Mouse (Mus musculus) neutrophil, adult 65 days (primary cell): ENCODE data around the gene Vmn1r219. TPM values are rescaled to one million over a fixed set of nuclear protein-coding genes. Genes with fewer than 3 reads are reported as not detected.

Experiments used
- total RNA-seq: library from RNA; stranded (reverse); gene quantifications from 2 replicates; pipeline ENCODE4 v1.2.4, GENCODE M21; 2023

The Vmn1r219 gene
- not detected in 2 replicates for total RNA-seq

DNA sequence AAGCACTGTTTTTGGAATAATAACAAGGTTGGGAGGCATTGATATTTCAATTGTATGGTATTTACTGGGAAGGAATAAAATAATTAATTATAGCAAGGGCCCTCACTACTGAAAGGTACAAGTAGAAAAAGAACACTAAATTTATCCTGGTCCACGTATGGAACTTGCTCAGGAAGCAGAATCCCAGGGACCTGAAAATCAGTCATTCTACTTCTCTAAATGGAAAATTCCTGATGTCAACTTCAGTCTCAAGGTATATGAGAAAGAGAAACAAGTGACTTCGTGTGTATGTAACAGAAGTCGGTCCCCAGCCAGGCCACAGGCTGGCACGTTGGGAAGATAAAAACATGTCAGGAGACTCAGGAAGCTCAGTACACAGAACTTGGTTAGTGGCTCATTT, at the start of gene Vmn1r219:
TSS of gene Vmn1r219 (plus strand) at position 301 of the 400 bp plus-strand sequence.

DNA sequence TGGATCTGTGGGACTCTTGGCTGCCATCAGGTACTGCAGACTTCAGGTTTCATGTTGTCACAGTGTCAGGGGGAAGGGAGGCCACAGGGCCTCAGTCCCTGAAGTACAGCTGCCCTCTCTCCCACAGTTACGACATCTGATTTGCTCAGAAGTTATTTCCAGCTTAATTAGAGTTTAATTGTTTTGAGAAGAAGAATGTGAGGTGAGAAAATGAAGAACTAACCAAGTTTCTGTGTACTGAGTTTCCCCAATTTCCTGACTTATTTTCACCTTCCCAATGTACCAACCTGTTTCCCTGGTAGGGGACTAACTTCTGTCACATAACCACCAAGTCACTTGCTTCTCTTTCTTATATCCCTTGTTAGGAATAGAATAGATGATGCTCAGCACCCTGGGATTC, 41.0 kb upstream of the Vmn1r219 start, which contains the start of gene Vmn1r217:
TSS of gene Vmn1r217 (minus strand) at position 101 of the 400 bp plus-strand sequence.

DNA sequence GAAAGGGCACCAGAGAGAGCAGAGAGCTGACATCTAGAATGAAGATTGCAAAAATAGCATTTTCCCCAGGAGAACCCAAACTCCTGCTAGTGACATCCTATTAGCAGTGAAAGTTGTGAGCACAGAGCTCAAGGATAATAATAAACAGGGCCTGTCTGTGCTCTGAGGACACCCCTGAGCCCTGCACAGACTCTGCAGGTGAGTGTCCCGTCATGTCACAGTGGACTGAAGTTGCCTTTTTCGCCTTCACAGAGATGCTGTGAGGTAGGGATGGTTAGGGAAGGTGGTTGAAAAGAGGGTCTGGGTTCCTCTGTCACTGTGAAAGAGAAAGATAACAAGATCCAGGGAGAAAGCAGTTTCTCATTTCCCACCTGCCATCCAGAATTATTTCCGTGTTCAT, 26.0 kb upstream of the Vmn1r219 start, which contains the start of gene Vmn1r218:
TSS of gene Vmn1r218 (plus strand) at position 57 of the 400 bp plus-strand sequence.

DNA sequence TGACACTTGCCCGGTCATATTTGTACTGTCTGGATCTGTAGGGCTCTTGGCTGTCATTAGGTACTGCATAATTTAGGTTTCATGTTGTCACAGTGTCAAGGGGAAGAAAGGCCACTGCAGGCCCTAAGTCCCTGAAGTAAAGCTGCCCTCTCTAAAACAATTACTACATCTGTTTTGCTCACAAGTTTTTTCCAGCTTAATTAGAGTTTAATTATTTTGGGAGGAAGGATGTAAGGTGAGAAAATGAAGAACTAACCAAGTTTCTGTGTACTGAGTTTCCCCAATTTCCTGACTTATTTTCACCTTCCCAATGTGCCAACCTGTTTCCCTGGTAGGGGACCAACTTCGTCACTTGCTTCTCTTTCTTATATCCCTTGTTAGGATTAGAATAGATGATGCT, 28.8 kb downstream of the Vmn1r219 start, which contains the start of gene Vmn1r220:
TSS of gene Vmn1r220 (minus strand) at position 101 of the 400 bp plus-strand sequence.

DNA sequence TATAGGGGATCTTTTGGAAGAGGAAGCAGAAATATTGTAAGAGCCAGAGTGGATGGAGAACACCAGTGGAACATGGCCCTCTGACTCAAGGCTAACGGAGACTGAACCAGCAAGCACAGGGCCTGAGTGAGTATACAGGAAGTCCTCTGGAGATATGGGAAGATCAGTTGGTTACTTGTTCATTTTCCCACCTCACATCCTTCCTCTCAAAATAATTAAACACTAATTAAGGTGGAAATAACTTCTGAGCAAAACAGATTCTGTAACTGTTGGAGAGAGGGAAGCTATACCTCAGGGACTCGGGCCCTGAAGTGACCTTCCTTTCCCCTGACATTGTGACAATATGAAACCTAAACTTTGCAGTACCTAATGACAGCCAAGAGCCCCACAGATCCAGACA, 54.7 kb downstream of the Vmn1r219 start, which contains the start of gene Vmn1r221:
TSS of gene Vmn1r221 (plus strand) at position 301 of the 400 bp plus-strand sequence.

Other genes with a start within 250 kb of the Vmn1r219 start
- not detected in 2 replicates for gene Vmn1r213, start 151.7 kb upstream of the Vmn1r219 start, total RNA-seq
- gene Vmn1r214, start 128.9 kb upstream of the Vmn1r219 start, total RNA-seq: not detected in 2 replicates
- gene Vmn1r215, start 91.3 kb upstream of the Vmn1r219 start, total RNA-seq: not detected in 2 replicates
- not detected in 2 replicates for gene Vmn1r217, start 41.1 kb upstream of the Vmn1r219 start, total RNA-seq
- gene Vmn1r218, start 26.2 kb upstream of the Vmn1r219 start, total RNA-seq: not detected in 2 replicates
- gene Vmn1r220, start 28.7 kb downstream of the Vmn1r219 start, total RNA-seq: not detected in 2 replicates
- not detected in 2 replicates for gene Vmn1r221, start 54.8 kb downstream of the Vmn1r219 start, total RNA-seq
- not detected in 2 replicates for gene Vmn1r222, start 76.6 kb downstream of the Vmn1r219 start, total RNA-seq
- gene Vmn1r223, start 87.8 kb downstream of the Vmn1r219 start, total RNA-seq: not detected in 2 replicates
- gene Zfp322a, start 209.9 kb downstream of the Vmn1r219 start, total RNA-seq: 7.8 and 8.0 TPM in 2 replicates